Mouse (Mus musculus) bone marrow, adult 2 months (tissue): ENCODE results near the gene Ptpn12.

Experiments used
- CTCF ChIP-seq: fragments of 200-500 bp; IDR thresholded peaks from 2 replicates; pipeline ENCODE4 v1.5.1; 2011; ENCODE audit warnings: low read length, control low read depth; ENCODE audit not compliant: control insufficient read depth, insufficient read depth
- POLR2A ChIP-seq: fragments of 200-500 bp; IDR thresholded peaks from 2 replicates; pipeline ENCODE4 v1.6.1; 2011; ENCODE audit warnings: low read depth, mild to moderate bottlenecking, control low read depth, low read length, borderline replicate concordance; ENCODE audit not compliant: control insufficient read depth

DNA sequence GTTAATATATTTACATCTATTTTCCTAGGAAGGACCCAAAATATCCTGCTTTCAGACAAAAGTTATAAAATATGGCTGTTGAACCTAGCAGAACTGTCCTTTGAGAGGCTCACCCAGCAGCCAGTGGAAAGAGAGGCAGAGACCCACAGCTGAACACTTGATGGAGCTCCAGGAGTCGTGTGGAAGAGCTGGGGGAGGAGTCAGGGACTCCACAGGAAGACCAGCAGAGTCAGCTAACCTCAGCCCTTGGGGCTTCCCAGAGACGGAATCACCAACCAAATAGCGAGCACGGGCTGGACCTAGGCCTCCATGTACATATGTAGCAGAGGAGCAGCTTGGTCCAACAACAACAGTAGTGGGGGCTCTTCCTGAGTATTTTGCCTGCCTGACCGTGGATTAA lies 38.6 kb downstream of the Ptpn12 start:
- peak; percentile 20; the same call in 1 of the 2 replicates for TF ChIP-seq CTCF
- no peak for TF ChIP-seq POLR2A
